Mouse (Mus musculus) heart, postnatal 0 days (tissue): Measurements from ENCODE around the gene Cpt1c. TPM values are rescaled to one million over a fixed set of nuclear protein-coding genes. Genes with fewer than 3 reads are reported as not detected.

ENCODE experiments used
- ATAC-seq: fragments of 200-750 bp; cut with Nextera tagmentation; 2 replicates; pipeline ENCODE4 v1.8.0; 2017; ENCODE audit warnings: low read depth, moderate number of reproducible peaks, moderate library complexity; ENCODE audit not compliant: insufficient read depth
- DNase-seq: peaks from one replicate; pipeline ENCODE4 v3.0.0-alpha.2; 2016; ENCODE audit warnings: low spot score
- H3K27ac ChIP-seq: fragments of 300-500 bp; sonication (generic); 2 replicates; pipeline ENCODE4 v1.5.1; 2014; ENCODE audit warnings: low read depth, mild to moderate bottlenecking
- H3K27me3 ChIP-seq: fragments of 300-500 bp; sonication (generic); 2 replicates; pipeline ENCODE4 v1.6.1; 2014; ENCODE audit warnings: low read length, mixed read lengths; ENCODE audit not compliant: control insufficient read depth, insufficient read depth
- H3K36me3 ChIP-seq: fragments of 300-500 bp; sonication (generic); replicated peaks from 2 replicates; pipeline ENCODE4 v1.6.1; 2014; ENCODE audit warnings: low read length, mixed read lengths; ENCODE audit not compliant: control insufficient read depth, insufficient read depth
- H3K4me1 ChIP-seq: fragments of 300-500 bp; sonication (generic); 2 replicates; pipeline ENCODE4 v1.6.1; 2014; ENCODE audit warnings: antibody characterized with exemption; ENCODE audit not compliant: control insufficient read depth, insufficient read depth
- H3K4me2 ChIP-seq: fragments of 300-500 bp; sonication (generic); 2 replicates; pipeline ENCODE4 v1.6.1; 2014; ENCODE audit warnings: low read depth, mild to moderate bottlenecking, low read length, moderate library complexity
- H3K4me3 ChIP-seq: fragments of 300-500 bp; sonication (generic); 2 replicates; pipeline ENCODE4 v1.5.1; 2014; ENCODE audit warnings: low read depth, low read length
- H3K9ac ChIP-seq: fragments of 300-500 bp; sonication (generic); replicated peaks from 2 replicates; pipeline ENCODE4 v1.6.1; 2014; ENCODE audit warnings: low read depth, low read length, mixed read lengths
- H3K9me3 ChIP-seq: fragments of 300-500 bp; sonication (generic); replicated peaks from 2 replicates; pipeline ENCODE4 v1.6.1; 2016; ENCODE audit warnings: low read length; ENCODE audit not compliant: control insufficient read depth
- CTCF ChIP-seq: IDR thresholded peaks from 2 replicates; pipeline ENCODE4 v1.5.1; 2016; ENCODE audit warnings: antibody characterized with exemption, control low read depth, low read depth
- EP300 ChIP-seq: IDR thresholded peaks from 2 replicates; pipeline ENCODE4 v1.6.1; 2016; ENCODE audit warnings: antibody characterized with exemption, low read depth
- WGBS: fragments of 180-500 bp; shearing (Covaris S2); extraction: QIAGEN DNeasy Blood & Tissue Kit; methylation state at CpG from one replicate; pipeline ENCODE4 v1.1.7; 2014; 5-methylcytosine and 5-hydroxymethylcytosine counted together
- polyA plus RNA-seq: library from polyadenylated mRNA; unstranded; fragments of >200 nt; fragmentation: Nextera tagmentation; extraction: Ambion mirVana; gene quantifications from 2 replicates; pipeline ENCODE4 v1.2.1, GENCODE M21; 2015
- total RNA-seq: library from RNA; depleted of rRNA; stranded (reverse); fragments of >200 nt; gene quantifications from 2 replicates; pipeline ENCODE4 v1.2.3, GENCODE M21; 2014; ENCODE audit warnings: low replicate concordance

Gene Cpt1c
- total and polyA plus RNA-seq, 2 experiments from 2014 or later = 3.4 to 7.5 TPM

GRCm38 (mm10) chr7:45005321-45005992 lies 30.8 kb upstream of the Cpt1c start:
- no peaks in the 10 kb centered on the region for H3K4me1 ChIP-seq
- no peak overlapping the region for H3K4me2 ChIP-seq
- TF ChIP-seq EP300 (no peak), CTCF (no peak)
- H3K9me3 ChIP-seq = no peaks in the 10 kb centered on the region
- no peak for DNase-seq
- no peaks in the 10 kb centered on the region for H3K27me3 ChIP-seq
- H3K36me3 ChIP-seq = peaks cover 97% of the 10 kb centered on the region
- no peak overlapping the region for H3K27ac ChIP-seq
- H3K4me3 ChIP-seq = no peak overlapping the region
- no peak for ATAC-seq
- H3K9ac ChIP-seq = no peak overlapping the region
- 79% methylated on average over 6 of the region's 6 CpGs for WGBS

- Histone ChIP-seq H3K36me3 (peaks cover 89% of the 10 kb centered on the region), H3K4me3 (no peak overlapping the region), H3K9ac (no peak overlapping the region), H3K4me2 (no peak overlapping the region), H3K27ac (peak overlapping the region; percentile 49), H3K9me3 (no peaks in the 10 kb centered on the region), H3K27me3 (no peaks in the 10 kb centered on the region), H3K4me1 (peaks cover 5% of the 10 kb centered on the region; the same call in 1 of the 2 replicates)
- DNase-seq = peak; percentile 26
- 50% methylated on average over 3 of the region's 3 CpGs for WGBS
- peak; percentile 53 for ATAC-seq
- TF ChIP-seq CTCF = no peak
- no peak for TF ChIP-seq EP300
Measured at GRCm38 (mm10) chr7:45004546-45004945, 29.9 kb upstream of the Cpt1c start.

DNA sequence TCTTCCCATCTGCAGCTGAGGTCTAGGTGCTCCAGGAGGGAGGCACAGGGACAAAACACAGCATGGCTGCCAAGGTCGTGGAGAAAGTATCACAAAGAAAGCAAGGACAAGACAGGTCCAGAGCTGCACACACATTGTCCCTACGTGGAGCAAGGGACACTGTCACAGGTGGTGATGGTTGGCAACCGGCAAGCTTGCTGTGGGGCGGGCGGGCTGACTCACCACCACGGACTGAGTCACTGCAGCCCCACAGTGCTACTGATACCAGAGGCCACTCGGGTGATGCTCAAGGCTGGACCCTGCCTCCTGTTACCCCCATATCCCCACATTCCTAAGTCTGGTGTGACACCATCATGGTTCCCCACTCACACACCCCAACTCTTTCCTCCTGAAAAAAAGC lies 27.8 kb upstream of the Cpt1c start:
- no peak overlapping the region for H3K4me3 ChIP-seq
- H3K36me3 ChIP-seq = peaks cover 68% of the 10 kb centered on the region
- no peaks in the 10 kb centered on the region for H3K9me3 ChIP-seq
- DNase-seq = no peak
- no peak overlapping the region for H3K4me2 ChIP-seq
- no peak for TF ChIP-seq CTCF
- TF ChIP-seq EP300 = no peak
- no peaks in the 10 kb centered on the region for H3K27me3 ChIP-seq
- 72% methylated on average over 7 of the region's 7 CpGs for WGBS
- H3K4me1 ChIP-seq = peaks cover 11% of the 10 kb centered on the region; the same call in 1 of the 2 replicates
- H3K27ac ChIP-seq = no peak overlapping the region
- ATAC-seq = no peak
- no peak overlapping the region for H3K9ac ChIP-seq

DNA sequence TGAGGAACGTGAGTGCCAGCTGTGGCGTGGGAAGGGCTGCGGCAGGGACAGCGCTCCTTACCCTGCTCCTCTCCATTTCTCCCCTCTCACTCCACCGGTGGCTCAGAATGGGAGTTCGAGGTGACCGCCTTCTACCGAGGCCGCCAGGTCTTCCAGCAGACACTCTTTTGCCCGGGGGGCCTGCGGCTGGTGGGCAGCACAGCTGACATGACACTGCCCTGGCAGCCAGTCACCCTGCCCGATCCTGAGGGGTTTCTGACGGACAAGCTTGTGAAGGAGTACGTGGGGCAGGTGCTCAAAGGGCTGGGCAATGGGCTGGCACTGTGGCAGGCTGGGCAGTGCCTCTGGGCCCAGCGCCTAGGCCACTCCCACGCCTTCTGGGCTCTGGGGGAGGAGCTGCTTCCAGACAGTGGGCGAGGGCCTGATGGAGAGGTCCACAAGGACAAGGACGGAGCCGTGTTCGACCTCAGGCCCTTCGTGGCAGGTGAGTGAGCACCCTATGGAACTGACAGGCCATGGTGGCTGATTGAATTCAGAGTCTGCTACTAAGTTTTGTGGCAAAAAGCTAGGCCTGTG lies 26.0 kb upstream of the Cpt1c start:
- Histone ChIP-seq H3K36me3 (peaks cover 50% of the 10 kb centered on the region), H3K27ac (0 out of 2 replicates have a peak overlapping the region, but pooled peaks have one; percentile 18), H3K9me3 (no peaks in the 10 kb centered on the region), H3K9ac (no peak overlapping the region), H3K4me2 (no peak overlapping the region), H3K27me3 (no peaks in the 10 kb centered on the region), H3K4me1 (peaks cover 17% of the 10 kb centered on the region), H3K4me3 (no peak overlapping the region)
- DNase-seq (no peak), ATAC-seq (no peak)
- 73% methylated on average over 21 of the region's 21 CpGs for WGBS
- TF ChIP-seq CTCF (no peak), EP300 (no peak)

GRCm38 (mm10) chr7:44999753-45000152 lies 25.1 kb upstream of the Cpt1c start:
- peaks cover 17% of the 10 kb centered on the region for H3K4me1 ChIP-seq

More at GRCm38 (mm10) chr7:44999753-45000152, 25.1 kb upstream of the Cpt1c start:
- 0 out of 2 replicates have a peak overlapping the region, but pooled peaks have one; percentile 1 for H3K4me3 ChIP-seq
- 24% methylated on average over 11 of the region's 11 CpGs for WGBS
- DNase-seq (peak; percentile 31), ATAC-seq (no peak)
- peak overlapping the region; percentile 73; the same call in 1 of the 2 replicates for H3K4me2 ChIP-seq
- TF ChIP-seq EP300 (0 out of 2 replicates have a peak, but pooled peaks have one; percentile 22), CTCF (no peak)
- no peaks in the 10 kb centered on the region for H3K27me3 ChIP-seq
- peaks cover 50% of the 10 kb centered on the region for H3K36me3 ChIP-seq
- peak overlapping the region; percentile 18; the same call in 1 of the 2 replicates for H3K27ac ChIP-seq
- no peak overlapping the region; the same call in 1 of the 2 replicates for H3K9ac ChIP-seq
- no peaks in the 10 kb centered on the region for H3K9me3 ChIP-seq
